Mouse (Mus musculus) T-cell, adult 66 days (primary cell): ENCODE data around the gene Gm44502. TPM values are rescaled to one million over a fixed set of nuclear protein-coding genes. Genes with fewer than 3 reads are reported as not detected.

Experiments
- total RNA-seq, 2 experiments: library from RNA; stranded (reverse); gene quantifications; 3 replicates in 1 of 2; 4 replicates in 1 of 2; pipeline ENCODE4 v1.2.4; 2023

Gene Gm44502
- under 1 TPM in 1 of 2 experiments, not detected in 1; 0.68 TPM for total RNA-seq

DNA sequence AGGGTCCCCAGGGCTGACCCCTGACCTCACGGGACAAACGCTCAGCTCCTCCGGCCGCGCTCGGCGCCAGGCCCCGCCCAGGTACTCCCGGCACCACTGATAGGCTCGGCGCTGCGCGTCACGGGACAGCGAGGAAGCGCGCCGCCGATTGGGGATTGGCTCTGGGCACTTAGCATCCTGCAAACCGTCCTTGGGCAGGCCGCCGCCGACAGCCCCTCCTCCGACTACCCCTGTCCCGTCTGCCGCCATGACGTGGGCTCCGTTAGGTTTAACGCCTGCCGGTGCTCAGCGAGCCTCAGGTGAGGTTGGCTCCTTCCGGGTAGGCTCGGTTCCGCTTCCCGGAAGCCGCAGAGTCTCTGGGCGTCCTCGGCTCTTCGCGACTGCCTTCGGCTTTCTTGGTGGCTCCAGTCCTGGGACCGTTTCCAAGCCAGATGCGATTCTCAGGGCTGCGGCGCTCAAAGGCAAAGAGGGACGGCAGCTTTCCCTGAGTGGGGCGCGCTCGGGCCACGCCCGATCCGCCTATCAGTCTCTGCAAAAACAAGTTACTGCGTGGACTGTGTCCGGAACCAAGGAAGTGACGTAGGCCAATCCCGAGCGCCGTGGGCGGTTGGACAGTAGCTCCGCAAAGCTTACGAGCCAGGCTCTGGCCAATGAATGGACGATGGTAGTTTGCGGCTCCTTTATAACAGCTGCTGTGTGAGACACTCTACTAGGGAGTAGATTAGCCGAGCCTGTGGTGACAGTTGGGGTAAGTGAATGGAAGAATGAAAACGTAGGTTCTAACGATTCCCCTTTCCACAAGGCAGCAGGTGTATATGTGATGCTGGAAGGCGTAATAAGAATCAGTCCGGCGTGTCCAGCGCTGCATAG lies at the start of gene Gm44502, which contains the start of the genes C730034F03Rik and Chkb:
Gm44502 (minus strand) TSS at position 345 of the 870 bp plus-strand sequence.
C730034F03Rik (plus strand) TSS at position 238 of the 870 bp plus-strand sequence.
Chkb (minus strand) TSS at position 557 of the 870 bp plus-strand sequence.

DNA sequence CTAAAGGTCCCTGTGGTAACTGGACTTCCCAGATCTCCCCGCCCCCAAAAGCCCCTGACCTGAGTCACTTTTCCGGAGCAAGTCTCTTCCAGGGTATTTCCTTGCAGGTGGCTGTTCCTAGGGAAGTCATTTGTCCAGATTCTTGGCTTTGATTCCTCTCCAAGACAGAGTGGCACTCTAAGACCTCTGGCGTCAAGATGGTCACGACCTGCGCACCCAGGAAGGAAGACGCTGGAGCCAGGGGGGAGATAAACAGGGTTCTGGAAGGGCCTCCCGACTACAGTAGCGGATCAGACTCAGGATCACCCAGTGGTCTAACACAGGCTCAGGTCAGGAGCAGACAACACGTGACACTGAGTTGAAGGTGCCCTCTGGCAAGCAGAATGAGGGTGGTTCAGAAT lies 47.6 kb upstream of the Gm44502 start, which contains the start of gene Arsa:
Arsa (minus strand) TSS at position 335 of the 401 bp plus-strand sequence.

DNA sequence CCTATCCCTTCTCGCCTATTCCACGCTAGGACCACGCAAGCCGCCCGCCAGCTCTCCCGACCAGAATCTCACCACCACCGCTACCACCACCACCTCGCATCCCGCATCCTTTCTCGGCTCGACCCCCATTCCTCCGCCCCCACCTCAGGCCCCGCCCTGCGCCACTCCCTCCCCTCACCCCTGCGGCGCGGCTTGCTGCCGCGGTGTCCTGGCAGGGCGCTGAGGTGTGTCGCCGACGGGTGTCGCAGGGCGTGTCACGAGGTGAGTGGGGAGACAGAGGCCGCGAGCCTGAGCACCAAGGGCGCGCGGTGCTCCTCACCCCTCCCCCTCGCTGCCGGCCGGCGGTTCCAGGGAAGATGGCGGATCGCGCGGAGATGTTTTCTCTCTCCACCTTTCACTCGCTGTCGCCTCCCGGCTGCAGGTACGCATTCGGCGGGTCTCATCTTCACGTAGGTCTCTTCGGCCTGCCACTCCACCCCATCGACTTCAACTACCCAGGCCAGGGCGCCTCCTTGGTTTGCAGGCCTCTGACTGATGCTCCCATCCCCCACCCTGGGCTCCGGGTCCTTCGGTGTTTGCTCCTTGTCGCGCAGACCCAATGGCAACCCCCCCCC lies 24.5 kb upstream of the Gm44502 start, which contains the start of gene Mapk8ip2:
Mapk8ip2 (plus strand) TSS at position 49 of the 614 bp plus-strand sequence.

DNA sequence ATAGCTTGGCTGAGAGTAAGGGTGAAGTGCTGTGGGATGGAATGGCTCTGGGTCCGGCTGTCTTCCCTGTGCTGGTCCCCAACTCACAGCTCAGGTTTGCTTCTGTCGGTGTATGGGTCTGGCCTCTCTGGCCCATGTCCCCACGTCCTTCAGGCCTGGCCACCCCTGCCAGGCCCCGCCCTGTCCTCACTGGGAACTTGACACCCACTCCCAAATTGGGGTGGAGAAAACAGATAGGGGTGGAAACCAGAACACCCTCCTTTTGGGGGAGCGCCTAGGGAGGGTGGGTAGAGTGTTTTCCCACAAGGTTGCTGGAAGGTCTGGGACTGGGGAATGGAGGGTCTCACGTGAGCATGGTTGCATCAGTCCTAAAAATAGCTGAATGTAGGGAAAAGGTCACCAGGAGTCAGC lies 3.8 kb downstream of the Gm44502 start, which contains the start of gene Cpt1b:
Cpt1b (minus strand) TSS at position 153 of the 411 bp plus-strand sequence.

DNA sequence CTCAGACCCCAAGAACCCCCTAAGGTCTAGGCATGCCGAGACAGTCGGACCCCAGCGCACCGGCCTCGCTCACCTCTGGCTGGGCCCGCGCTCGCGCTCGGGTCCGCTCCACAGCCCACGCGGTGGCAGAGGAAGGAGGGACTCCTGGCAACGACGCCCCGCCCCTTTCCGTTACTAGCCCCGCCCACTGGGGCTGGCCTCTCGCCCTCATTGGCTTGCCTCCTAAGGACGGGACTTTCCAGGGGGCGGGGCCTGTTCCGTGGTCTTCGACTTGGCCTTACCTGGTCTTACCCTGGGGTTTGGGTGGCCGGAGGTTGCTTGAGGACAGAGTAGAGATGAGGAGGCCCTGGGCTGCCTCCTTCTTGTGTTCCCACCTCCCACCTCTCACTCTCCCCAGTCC lies 19.4 kb downstream of the Gm44502 start, which contains the start of gene Syce3:
Syce3 (minus strand) TSS at position 386 of the 400 bp plus-strand sequence.

DNA sequence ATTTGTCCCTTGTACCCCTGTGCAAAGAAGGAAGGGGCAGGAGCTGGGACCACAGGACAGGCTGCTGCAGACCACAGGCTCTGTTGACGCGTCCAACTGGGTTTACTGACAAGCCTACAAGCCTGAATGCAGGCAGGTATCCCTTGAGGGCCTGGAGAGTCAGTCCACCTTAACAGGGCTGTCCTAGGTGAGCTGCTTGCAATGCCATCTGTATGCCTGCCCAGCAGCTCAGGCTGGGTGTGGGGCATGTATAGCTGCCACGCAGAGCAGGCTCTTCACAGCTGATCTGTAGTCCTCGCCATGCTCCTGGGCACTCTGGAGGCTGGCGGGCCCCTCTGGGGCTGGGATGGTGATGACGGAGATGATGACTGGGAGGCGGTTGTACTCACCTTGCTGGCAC lies 44.9 kb downstream of the Gm44502 start, which contains the start of gene Klhdc7b:
Klhdc7b (plus strand) TSS at position 301 of the 400 bp plus-strand sequence.

DNA sequence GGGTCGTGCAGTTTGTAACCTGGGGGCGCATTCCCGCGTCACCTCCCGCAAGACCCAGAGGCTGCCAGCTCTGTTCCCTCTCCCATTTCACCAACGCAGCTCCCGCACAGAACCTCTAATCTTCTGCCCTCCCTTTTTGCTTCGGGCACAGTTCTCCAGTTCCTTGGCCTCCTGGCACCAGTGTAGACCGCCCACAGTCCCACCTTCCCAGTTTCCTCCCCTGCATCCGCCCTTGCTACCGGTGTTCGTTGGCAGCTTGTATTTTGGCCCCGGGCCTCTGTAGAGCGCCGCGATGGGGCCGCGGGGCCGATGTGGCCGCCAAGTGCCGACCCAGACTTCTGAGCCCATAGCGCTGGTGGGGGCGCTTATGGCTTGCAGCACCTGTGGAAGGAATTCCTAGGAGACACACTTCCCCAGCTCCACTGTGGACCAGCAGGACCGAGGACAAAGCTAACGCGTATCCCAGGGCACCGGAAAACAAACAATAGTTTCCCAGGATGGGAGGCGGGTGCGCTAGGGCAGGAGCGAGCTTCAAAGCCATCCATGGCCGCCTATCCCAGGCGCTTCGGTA lies 50.6 kb downstream of the Gm44502 start, which contains the start of gene Odf3b:
Odf3b (minus strand) TSS at position 452 of the 571 bp plus-strand sequence.

DNA sequence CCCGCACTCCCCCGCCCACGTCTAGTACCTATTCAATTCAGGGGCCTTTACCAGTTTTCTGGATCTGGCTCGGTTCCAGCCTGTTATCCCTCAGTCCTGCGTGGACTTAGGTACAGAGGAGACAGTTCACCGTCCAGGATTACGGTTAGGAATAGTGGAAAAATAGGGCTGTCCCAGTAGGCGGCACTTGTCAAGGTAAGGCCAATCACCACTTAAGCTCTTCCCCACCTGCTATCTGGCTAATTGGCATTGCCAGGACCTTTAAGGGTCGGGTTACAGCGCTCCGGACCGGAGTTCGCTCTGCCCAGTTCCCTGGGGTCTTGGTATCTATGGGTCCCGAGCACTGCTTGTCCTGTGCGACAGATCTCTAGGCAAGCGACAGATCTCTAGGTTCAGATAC lies 52.5 kb downstream of the Gm44502 start, which contains the start of gene Tymp:
Tymp (minus strand) TSS at position 83 of the 400 bp plus-strand sequence.

DNA sequence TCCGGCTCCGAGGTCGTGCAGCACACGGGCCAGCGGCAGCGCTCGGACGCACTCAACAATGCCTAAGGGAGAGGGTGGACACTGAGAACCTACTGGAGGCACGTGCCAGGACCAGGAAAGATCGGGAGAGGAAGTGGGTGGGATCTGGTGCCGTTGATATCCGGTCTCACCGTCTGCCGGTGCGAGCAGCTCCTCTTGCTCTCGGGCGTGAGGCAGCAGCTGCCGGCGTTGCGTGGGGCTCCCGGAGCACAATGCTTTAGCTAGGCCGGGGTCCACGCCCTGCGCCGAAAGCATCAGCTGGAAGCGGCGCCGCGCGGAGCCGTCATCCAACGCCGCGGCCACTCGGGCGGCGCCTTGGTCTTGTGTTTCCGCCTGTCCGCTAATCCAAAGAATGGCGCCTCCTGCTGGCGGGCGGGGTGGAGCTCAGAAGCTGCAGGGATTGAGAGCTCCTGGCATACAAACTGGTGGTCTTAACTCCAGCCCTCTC lies 55.7 kb downstream of the Gm44502 start, which contains the start of gene Sco2:
Sco2 (minus strand) TSS at position 85 of the 487 bp plus-strand sequence.

Other genes with a start within 250 kb of the Gm44502 start
- 1 to 10 TPM; 1.5 to 2.3 TPM for gene Plxnb2, start 248.9 kb downstream of the Gm44502 start, total RNA-seq
- 10 to 100 TPM; 21.4 to 24.4 TPM for gene Dennd6b, start 233.2 kb downstream of the Gm44502 start, total RNA-seq
- 10 to 100 TPM; 41.2 to 45.4 TPM for gene Ppp6r2, start 218.1 kb downstream of the Gm44502 start, total RNA-seq
- gene Sbf1, start 114.4 kb downstream of the Gm44502 start, total RNA-seq = 100 to 1,000 TPM; 419 to 453 TPM
- gene Adm2, start 107.0 kb downstream of the Gm44502 start, total RNA-seq = not detected
- not detected for gene Miox, start 95.3 kb downstream of the Gm44502 start, total RNA-seq
- 10 to 100 TPM; 39.9 to 50.1 TPM for gene Lmf2, start 74.0 kb downstream of the Gm44502 start, total RNA-seq
- 100 to 1,000 TPM; 111 to 131 TPM for gene Ncaph2, start 74.0 kb downstream of the Gm44502 start, total RNA-seq
- gene Sco2, start 55.9 kb downstream of the Gm44502 start, total RNA-seq = 10 to 100 TPM; 23.7 to 25.2 TPM
- gene Tymp, start 52.7 kb downstream of the Gm44502 start, total RNA-seq = under 1 TPM; 0.65 to 0.76 TPM
- gene Odf3b, start 50.4 kb downstream of the Gm44502 start, total RNA-seq = not detected
- gene Klhdc7b, start 44.8 kb downstream of the Gm44502 start, total RNA-seq = under 1 TPM; 0.20 to 0.30 TPM
- not detected for gene Syce3, start 19.2 kb downstream of the Gm44502 start, total RNA-seq
- 1 to 10 TPM; 4.0 to 6.2 TPM for gene Cpt1b, start 3.8 kb downstream of the Gm44502 start, total RNA-seq
- 10 to 100 TPM in 1 of 2 experiments, 1 to 10 TPM in 1; 8.1 to 10.1 TPM for gene C730034F03Rik, start 107 bp downstream of the Gm44502 start, total RNA-seq
- 100 to 1,000 TPM; 150 to 159 TPM for gene Chkb, start 212 bp upstream of the Gm44502 start, total RNA-seq
- under 1 TPM in 1 of 2 experiments, not detected in 1; 0.12 TPM for gene Mapk8ip2, start 24.2 kb upstream of the Gm44502 start, total RNA-seq
- 10 to 100 TPM; 13.5 to 15.3 TPM for gene Arsa, start 47.7 kb upstream of the Gm44502 start, total RNA-seq
- gene Shank3, start 69.9 kb upstream of the Gm44502 start, total RNA-seq = 1 to 10 TPM in 1 of 2 experiments, under 1 TPM in 1; 0.86 to 2.1 TPM
- not detected for gene Acr, start 138.6 kb upstream of the Gm44502 start, total RNA-seq
- gene Rabl2, start 162.2 kb upstream of the Gm44502 start, total RNA-seq = 1 to 10 TPM; 1.0 to 3.3 TPM